Mouse (Mus musculus) CH12.LX (cell line): ENCODE results near the gene Olfr193. TPM values are rescaled to one million over a fixed set of nuclear protein-coding genes. Genes with fewer than 3 reads are reported as not detected.

Experiments used
- DNase-seq: peaks from one replicate; pipeline ENCODE4 v3.0.0-alpha.2; 2013; ENCODE audit errors: extremely low read depth
- H3K27ac ChIP-seq: 2 replicates; pipeline ENCODE4 v1.5.1; 2012; ENCODE audit warnings: low read depth, mild to moderate bottlenecking, control low read depth, moderate library complexity; ENCODE audit not compliant: insufficient read depth
- H3K27me3 ChIP-seq: replicated peaks from 2 replicates; pipeline ENCODE3; 2012; ENCODE audit warnings: inconsistent platforms
- H3K36me3 ChIP-seq, 2 experiments: replicated peaks in 1 of 2; 2 replicates each; pipeline versions ENCODE3 to v1.6.1; 2012; ENCODE audit warnings: inconsistent platforms in 1 of 2, low read length in 1 of 2, mild to moderate bottlenecking in 1 of 2, mixed read lengths in 1 of 2, moderate library complexity in 1 of 2; ENCODE audit not compliant: control insufficient read depth in 1 of 2, insufficient read depth in 1 of 2
- H3K4me1 ChIP-seq, 2 experiments: 2 replicates each; pipeline ENCODE4 v1.6.1; 2012; ENCODE audit warnings: inconsistent platforms in 1 of 2, moderate library complexity in 1 of 2; ENCODE audit not compliant: insufficient read depth in 2 of 2, control insufficient read depth in 1 of 2
- H3K4me2 ChIP-seq: 2 replicates; pipeline ENCODE4 v1.6.1; 2012; ENCODE audit warnings: low read depth, mild to moderate bottlenecking, control low read depth; ENCODE audit not compliant: poor library complexity, insufficient read depth, severe bottlenecking
- H3K4me3 ChIP-seq, 3 experiments: fragments of 150-350 bp in 1 of 3; sonication (generic) in 1 of 3; replicated peaks in 1 of 3; 2 replicates each; pipeline versions ENCODE3 to v1.5.1; 2011 to 2012; ENCODE audit warnings: low read depth in 2 of 3, low read length in 2 of 3, mild to moderate bottlenecking in 2 of 3, moderate library complexity in 2 of 3, control low read depth in 1 of 3, improper control_type of control experiment in 1 of 3, inconsistent platforms in 1 of 3, mixed read lengths in 1 of 3; ENCODE audit not compliant: poor library complexity in 1 of 3
- H3K79me2 ChIP-seq: replicated peaks from 2 replicates; pipeline ENCODE4 v1.6.1; 2012; ENCODE audit warnings: mild to moderate bottlenecking, moderate library complexity; ENCODE audit not compliant: control insufficient read depth, poor library complexity, insufficient read depth, severe bottlenecking; ENCODE audit errors: extremely low read depth
- H3K9ac ChIP-seq: 2 replicates; pipeline ENCODE4 v1.6.1; 2012; ENCODE audit warnings: low read depth, mild to moderate bottlenecking, control low read depth, moderate library complexity; ENCODE audit not compliant: insufficient read depth
- H3K9me3 ChIP-seq: replicated peaks from 2 replicates; pipeline ENCODE3; 2012; ENCODE audit warnings: low read length, inconsistent platforms, mixed read lengths
- BHLHE40 ChIP-seq: IDR thresholded peaks from 2 replicates; pipeline ENCODE4 v1.6.1; 2011; ENCODE audit warnings: mild to moderate bottlenecking, low read depth, low read length, improper control_type of control experiment
- CHD1 ChIP-seq: IDR thresholded peaks from 2 replicates; pipeline ENCODE4 v1.6.1; 2012; ENCODE audit warnings: low read depth, low read length, improper control_type of control experiment, inconsistent platforms
- CTCF ChIP-seq, 2 experiments: IDR thresholded peaks in 1 of 2; conservative IDR thresholded peaks in 1 of 2; 2 replicates each; pipeline ENCODE4 v1.5.1; 2011 to 2012; ENCODE audit warnings: low read depth in 2 of 2, low read length in 2 of 2, improper control_type of control experiment in 1 of 2, inconsistent platforms in 1 of 2, mild to moderate bottlenecking in 1 of 2, moderate library complexity in 1 of 2
- E2F4 ChIP-seq: IDR thresholded peaks from 2 replicates; pipeline ENCODE4 v1.6.1; 2011; ENCODE audit warnings: low read depth, low read length, improper control_type of control experiment; ENCODE audit not compliant: insufficient replicate concordance
- GABPA ChIP-seq: IDR thresholded peaks from 2 replicates; pipeline ENCODE4 v1.6.1; 2012; ENCODE audit warnings: low read depth, low read length, improper control_type of control experiment, inconsistent platforms; ENCODE audit not compliant: insufficient replicate concordance
- IRF4 ChIP-seq: IDR thresholded peaks from 2 replicates; pipeline ENCODE4 v1.6.1; 2014; ENCODE audit warnings: low read depth, mild to moderate bottlenecking, inconsistent platforms, low read length, improper control_type of control experiment
- JUND ChIP-seq: conservative IDR thresholded peaks from 2 replicates; pipeline ENCODE4 v1.6.1; 2011; ENCODE audit warnings: low read depth, low read length, improper control_type of control experiment
- MEF2A ChIP-seq: IDR thresholded peaks from 2 replicates; pipeline ENCODE4 v1.6.1; 2014; ENCODE audit warnings: low read depth, mild to moderate bottlenecking, inconsistent platforms, low read length, improper control_type of control experiment, borderline replicate concordance
- MXI1 ChIP-seq: IDR thresholded peaks from 2 replicates; pipeline ENCODE4 v1.6.1; 2011; ENCODE audit warnings: mild to moderate bottlenecking, low read depth, low read length, improper control_type of control experiment
- NRF1 ChIP-seq: IDR thresholded peaks from 2 replicates; pipeline ENCODE4 v1.6.1; 2014; ENCODE audit warnings: low read depth, mild to moderate bottlenecking, inconsistent platforms, low read length, improper control_type of control experiment, moderate library complexity
- PAX5 ChIP-seq: IDR thresholded peaks from 2 replicates; pipeline ENCODE4 v1.6.1; 2012; ENCODE audit warnings: low read length, inconsistent platforms, mixed read lengths
- POLR2A ChIP-seq: IDR thresholded peaks from 2 replicates; pipeline ENCODE4 v1.6.1; 2011; ENCODE audit warnings: low read depth, mild to moderate bottlenecking, improper control_type of control experiment, low read length
- POLR2AphosphoS2 ChIP-seq: IDR thresholded peaks from 2 replicates; pipeline ENCODE4 v1.6.1; 2011; ENCODE audit warnings: low read depth, low read length, improper control_type of control experiment
- RCOR1 ChIP-seq: conservative IDR thresholded peaks from 2 replicates; pipeline ENCODE4 v1.6.1; 2012; ENCODE audit warnings: low read depth, mild to moderate bottlenecking, inconsistent platforms, low read length, improper control_type of control experiment
- SIN3A ChIP-seq: IDR thresholded peaks from 2 replicates; pipeline ENCODE4 v1.6.1; 2012; ENCODE audit warnings: low read length, improper control_type of control experiment, inconsistent platforms
- SMC3 ChIP-seq: IDR thresholded peaks from 2 replicates; pipeline ENCODE4 v1.6.1; 2011; ENCODE audit warnings: low read depth, low read length, improper control_type of control experiment
- TCF12 ChIP-seq: IDR thresholded peaks from 2 replicates; pipeline ENCODE4 v1.6.1; 2014; ENCODE audit warnings: low read depth, mild to moderate bottlenecking, inconsistent platforms, low read length, improper control_type of control experiment
- USF1 ChIP-seq: IDR thresholded peaks from 2 replicates; pipeline ENCODE4 v1.6.1; 2014; ENCODE audit warnings: low read depth, mild to moderate bottlenecking, inconsistent platforms, low read length, improper control_type of control experiment
- ZC3H11A ChIP-seq: IDR thresholded peaks from 2 replicates; pipeline ENCODE4 v1.6.1; 2012; ENCODE audit warnings: low read depth, mild to moderate bottlenecking, inconsistent platforms, low read length, improper control_type of control experiment
- ZKSCAN1 ChIP-seq: IDR thresholded peaks from 2 replicates; pipeline ENCODE4 v1.6.1; 2012; ENCODE audit warnings: low read depth, inconsistent platforms, low read length, improper control_type of control experiment, borderline replicate concordance
- ZMIZ1 ChIP-seq: IDR thresholded peaks from 2 replicates; pipeline ENCODE4 v1.6.1; 2012; ENCODE audit warnings: low read depth, mild to moderate bottlenecking, inconsistent platforms, low read length, improper control_type of control experiment
- ZNF384 ChIP-seq: IDR thresholded peaks from 2 replicates; pipeline ENCODE4 v1.6.1; 2012; ENCODE audit warnings: low read depth, low read length, improper control_type of control experiment, inconsistent platforms
- dilution Hi-C: fragments of 300-500 bp; cut with MboI; formaldehyde crosslinking; loops from 2 replicates; pipeline ENCODE4 v1.14.3; 2020; ENCODE audit warnings: low sequenced_read_pairs; ENCODE audit not compliant: extremely low pct_unique_long_range_greater_than_20kb, extremely low pct_ligation_motif_present
- in situ Hi-C: fragments of 300-500 bp; cut with MboI; formaldehyde crosslinking; loops from 3 replicates; pipeline ENCODE4 v1.14.3; 2019; ENCODE audit warnings: low sequenced_read_pairs, low pct_ligation_motif_present, low pct_unique_long_range_greater_than_20kb, mixed read lengths
- polyA plus RNA-seq: library from polyadenylated mRNA; unstranded; fragments of >175 nt; gene quantifications from 2 replicates; pipeline ENCODE4 v1.2.1, GENCODE M21; 2012; ENCODE audit warnings: low read depth; ENCODE audit not compliant: insufficient read length
- total RNA-seq, 2 experiments: library from RNA; depleted of rRNA; stranded (reverse); fragments of 300-350 nt in 1 of 2; fragments of >200 nt in 1 of 2; gene quantifications; 2 replicates each; pipeline ENCODE4 v1.2.3; 2012 to 2014

The Olfr193 gene
- total and polyA plus RNA-seq, 3 experiments = not detected

- Histone ChIP-seq H3K9ac (no peak within 1 kb of the TSS), H3K27ac (no peak within 1 kb of the TSS), H3K4me2 (no peak within 1 kb of the TSS), H3K79me2 (no peaks in the 10 kb centered on the region), H3K36me3 (no peaks in the 10 kb centered on the region), H3K4me3 (no peak within 1 kb of the TSS), H3K27me3 (no peaks in the 10 kb centered on the region), H3K9me3 (peaks cover 1% of the 10 kb centered on the region), H3K4me1 (no peaks in the 10 kb centered on the region)
- TF ChIP-seq POLR2A (no peak), CTCF (conservative IDR thresholded peaks at IDR 0.05 in 1 of 2, IDR thresholded peaks at IDR 0.05 in 1 of 2; ENCODE audit: low read depth in 2 of 2, low read length in 2 of 2) (no peak), ZC3H11A (no peak), TCF12 (no peak), BHLHE40 (no peak), ZNF384 (no peak), ZKSCAN1 (no peak), GABPA (no peak), SIN3A (no peak), ZMIZ1 (no peak), MXI1 (no peak), JUND (no peak), POLR2AphosphoS2 (no peak), IRF4 (no peak), E2F4 (no peak), RCOR1 (no peak), PAX5 (no peak)
- DNase-seq = no peak
- in situ Hi-C loops = no loop called here
- dilution Hi-C loops = no loop called here
Measured at GRCm38 (mm10) chr16:59146746-59147145, 35.1 kb upstream of the Olfr193 start, which contains the start of gene Olfr195. Gene Olfr195 (plus strand): TSS chr16:59147046.

GRCm38 (mm10) chr16:59141105-59141504 lies 29.4 kb upstream of the Olfr193 start:
- dilution Hi-C loops = no loop called here
- in situ Hi-C loops = no loop called here
- no peaks in the 10 kb centered on the region for H3K36me3 ChIP-seq

More at GRCm38 (mm10) chr16:59141105-59141504, 29.4 kb upstream of the Olfr193 start:
- Histone ChIP-seq H3K79me2 (no peaks in the 10 kb centered on the region), H3K27ac (no peak overlapping the region), H3K9ac (no peak overlapping the region), H3K9me3 (peaks cover 1% of the 10 kb centered on the region), H3K4me3 (no peak overlapping the region), H3K4me2 (no peak overlapping the region), H3K4me1 (no peaks in the 10 kb centered on the region), H3K27me3 (no peaks in the 10 kb centered on the region)
- TF ChIP-seq SMC3 = no peak
- no peak for TF ChIP-seq NRF1
- no peak for TF ChIP-seq MEF2A
- no peak for TF ChIP-seq CHD1
- no peak for TF ChIP-seq USF1
- no peak for DNase-seq
